Mouse (Mus musculus) urinary bladder, postnatal 0 days (tissue): ENCODE data around the gene Brk1. TPM values are rescaled to one million over a fixed set of nuclear protein-coding genes. Genes with fewer than 3 reads are reported as not detected.

Experiments
- polyA plus RNA-seq: library from polyadenylated mRNA; unstranded; fragments of >200 nt; fragmentation: Nextera tagmentation; extraction: Ambion mirVana; gene quantifications from 2 replicates; pipeline ENCODE4 v1.2.1, GENCODE M21; 2015

Gene Brk1
- polyA plus RNA-seq, result 189 and 195 TPM in 2 replicates

GRCm38 (mm10) chr6:113604432-113605223 is at the start of gene Brk1:
Gene Brk1, plus strand, starts transcription at chr6:113604772.

GRCm38 (mm10) chr6:113600543-113601139 is 3.9 kb upstream of the Brk1 start, which contains the start of gene Fancd2os:
Gene Fancd2os, minus strand, starts transcription at chr6:113600715.

GRCm38 (mm10) chr6:113623941-113624751 is 19.6 kb downstream of the Brk1 start, which contains the start of gene Vhl:
Gene Vhl, plus strand, starts transcription at chr6:113623959.

GRCm38 (mm10) chr6:113638302-113639040 is 33.9 kb downstream of the Brk1 start, which contains the start of gene Irak2:
Gene Irak2, plus strand, starts transcription at chr6:113638467.

Other genes starting within 250 kb of the Brk1 start
- gene Tada3, start 226.9 kb upstream of the Brk1 start, polyA plus RNA-seq, result 38.4 and 39.1 TPM in 2 replicates
- gene Arpc4, start 226.7 kb upstream of the Brk1 start, polyA plus RNA-seq, result 327 and 354 TPM in 2 replicates
- 1.0 and 1.2 TPM in 2 replicates for gene Ttll3, start 215.5 kb upstream of the Brk1 start, polyA plus RNA-seq
- gene Rpusd3, start 185.4 kb upstream of the Brk1 start, polyA plus RNA-seq, result 11.4 and 16.5 TPM in 2 replicates
- gene Cidec, start 169.0 kb upstream of the Brk1 start, polyA plus RNA-seq, result not detected in 2 replicates
- gene Jagn1, start 162.2 kb upstream of the Brk1 start, polyA plus RNA-seq, result 79.2 and 82.8 TPM in 2 replicates
- gene Il17re, start 146.3 kb upstream of the Brk1 start, polyA plus RNA-seq, result 54.7 and 60.4 TPM in 2 replicates
- gene Il17rc, start 133.3 kb upstream of the Brk1 start, polyA plus RNA-seq, result 28.2 and 32.1 TPM in 2 replicates
- gene Creld1, start 121.5 kb upstream of the Brk1 start, polyA plus RNA-seq, result 33.3 and 33.8 TPM in 2 replicates
- gene Prrt3, start 102.8 kb upstream of the Brk1 start, polyA plus RNA-seq, result 0.72 and 0.77 TPM in 2 replicates
- 91.2 and 104 TPM in 2 replicates for gene Emc3, start 73.1 kb upstream of the Brk1 start, polyA plus RNA-seq
- 2.5 and 3.2 TPM in 2 replicates for gene Fancd2, start 73.1 kb upstream of the Brk1 start, polyA plus RNA-seq
- gene Fancd2os, start 4.1 kb upstream of the Brk1 start, polyA plus RNA-seq, result not detected in 2 replicates
- gene Vhl, start 19.2 kb downstream of the Brk1 start, polyA plus RNA-seq, result 24.3 and 25.1 TPM in 2 replicates
- 24.0 and 24.1 TPM in 2 replicates for gene Irak2, start 33.7 kb downstream of the Brk1 start, polyA plus RNA-seq
- 0.95 and 0.97 TPM in 2 replicates for gene Tatdn2, start 92.3 kb downstream of the Brk1 start, polyA plus RNA-seq
- gene Ghrl, start 115.1 kb downstream of the Brk1 start, polyA plus RNA-seq, result 0.50 TPM in 1 of 2 replicates, not detected in the other
- gene Sec13, start 136.0 kb downstream of the Brk1 start, polyA plus RNA-seq, result 202 TPM in 2 replicates